Mouse (Mus musculus): Measurements from ENCODE around the gene Rdh11. TPM values are rescaled to one million over a fixed set of nuclear protein-coding genes. Genes with fewer than 3 reads are reported as not detected.
"Not testable (repeated sequence)": the region's sequence is repeated elsewhere in the genome, so short reads cannot be mapped to it uniquely, and the experiment has no call there.

Gene Rdh11
- 1 to 10 TPM; 2.0 to 2.6 TPM for total RNA-seq (2021)
- long read RNA-seq, experiment 1, partial matches to known transcripts: 1 of 2 reads
- long read RNA-seq, experiment 1, other reads (novel, unspliced or antisense): 0 of 2 reads
- long read RNA-seq, experiment 2, partial matches to known transcripts: 0 of 1 reads
- long read RNA-seq, experiment 2, other reads (novel, unspliced or antisense): 0 of 1 reads

DNA sequence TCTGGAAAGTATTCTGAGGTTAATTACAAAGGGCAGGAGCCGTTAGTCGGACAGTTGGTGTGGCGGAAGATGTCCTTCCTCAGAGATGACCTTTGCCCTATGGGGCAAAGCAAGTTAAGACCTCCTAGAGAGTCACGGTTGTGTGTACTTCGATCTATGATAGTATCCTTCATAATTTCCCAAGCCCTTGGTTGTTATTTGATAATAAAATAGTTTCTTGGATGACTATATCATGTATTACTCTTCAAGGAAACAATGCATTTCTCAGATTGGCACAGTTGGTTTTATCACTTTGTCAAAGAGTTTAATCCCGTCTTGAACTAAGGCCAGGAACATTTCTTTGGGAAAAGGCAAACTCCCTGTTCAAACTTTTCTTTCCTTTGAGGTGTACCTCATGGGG, at the start of gene Rdh11:
TSS of gene Rdh11 (minus strand) at position 101 of the 400 bp plus-strand sequence.
- H3K27ac ChIP-seq: peak within 1 kb of the TSS; percentile 62
- no peak for DNase-seq
- intact Hi-C loops (cut with DNase I): loop anchor here (5.0 kb wide), 1 partner anchor 70 kb away; no protein-coding TSS in a partner anchor

DNA sequence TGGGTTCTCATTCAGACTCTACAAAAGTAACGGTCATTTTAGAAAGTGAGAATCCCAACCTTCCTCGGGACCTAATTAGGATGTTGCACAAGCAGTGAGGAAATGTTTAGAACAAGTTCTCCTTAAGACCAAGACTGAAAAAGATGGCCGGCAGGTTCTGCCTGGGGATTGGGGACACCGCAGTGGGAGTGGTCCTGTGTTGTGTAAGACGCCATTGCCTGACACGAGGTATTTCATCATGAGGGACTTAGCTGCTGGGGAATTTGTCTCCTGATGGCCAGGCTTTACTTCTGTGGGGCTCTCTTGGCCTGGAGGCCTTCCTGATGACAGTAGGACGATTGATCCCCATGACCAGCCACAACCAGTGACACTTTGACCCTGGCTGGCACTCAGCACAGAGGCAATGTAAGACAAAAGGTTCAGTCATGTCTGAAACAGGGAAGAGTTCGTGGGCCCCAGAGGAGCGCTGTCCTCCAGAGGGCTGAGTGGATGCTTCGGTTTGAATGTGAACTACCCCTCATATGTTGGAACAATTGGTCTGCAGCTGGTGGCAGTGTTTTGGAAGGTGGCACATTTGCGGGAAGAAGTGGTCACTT, 43.5 kb upstream of the Rdh11 start:
- no peak overlapping the region for H3K27ac ChIP-seq
- no peak overlapping the region for H3K4me3 ChIP-seq
- TF ChIP-seq CTCF (IDR thresholded peaks at IDR 0.05): no peak
- intact Hi-C loops (cut with DNase I): no loop called here
- DNase-seq: no peak

More for the DNA sequence above, at the start of gene Rdh11:
- TF ChIP-seq CTCF (IDR thresholded peaks at IDR 0.05): no peak
- H3K4me3 ChIP-seq: peak within 1 kb of the TSS; percentile 80

GRCm38 (mm10) chr12:79217511-79217910, 25.4 kb upstream of the Rdh11 start:
- intact Hi-C loops (cut with DNase I): no loop called here
- DNase-seq: no peak
- no peak overlapping the region for H3K4me3 ChIP-seq
- no peak overlapping the region for H3K27ac ChIP-seq
- no peak for TF ChIP-seq CTCF (IDR thresholded peaks at IDR 0.05)

DNA sequence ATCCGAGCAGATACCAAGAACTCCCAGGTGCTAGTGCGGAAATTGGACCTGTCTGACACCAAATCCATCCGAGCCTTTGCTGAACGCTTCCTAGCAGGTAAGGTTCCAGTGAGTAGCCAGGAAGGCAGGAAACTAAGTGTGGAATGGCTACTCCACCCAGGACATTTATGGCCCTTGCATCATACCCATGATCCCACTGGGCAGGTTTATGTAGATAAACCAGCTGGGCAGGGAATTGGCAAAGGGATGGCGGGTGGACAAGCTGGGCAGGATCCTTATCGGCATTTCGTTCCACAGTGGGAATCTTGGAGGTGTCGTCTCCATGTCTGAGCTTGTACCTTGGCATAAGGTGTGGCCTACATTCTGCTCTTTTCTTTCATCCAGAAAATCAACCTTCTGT, 19.4 kb upstream of the Rdh11 start:
- Histone ChIP-seq H3K4me3 (no peak overlapping the region), H3K27ac (no peak overlapping the region)
- intact Hi-C loops (cut with DNase I): no loop called here
- no peak for DNase-seq
- TF ChIP-seq CTCF (IDR thresholded peaks at IDR 0.05): no peak

GRCm38 (mm10) chr12:79208703-79209464, 16.8 kb upstream of the Rdh11 start, which contains the start of gene Rdh12:
TSS of gene Rdh12 (plus strand) at chr12:79208914.
- TF ChIP-seq CTCF (IDR thresholded peaks at IDR 0.05): no peak
- DNase-seq: peak; percentile 29
- intact Hi-C loops (cut with DNase I): no loop called here
- no peak within 1 kb of the TSS for H3K27ac ChIP-seq
- peak within 1 kb of the TSS; percentile 71 for H3K4me3 ChIP-seq

DNA sequence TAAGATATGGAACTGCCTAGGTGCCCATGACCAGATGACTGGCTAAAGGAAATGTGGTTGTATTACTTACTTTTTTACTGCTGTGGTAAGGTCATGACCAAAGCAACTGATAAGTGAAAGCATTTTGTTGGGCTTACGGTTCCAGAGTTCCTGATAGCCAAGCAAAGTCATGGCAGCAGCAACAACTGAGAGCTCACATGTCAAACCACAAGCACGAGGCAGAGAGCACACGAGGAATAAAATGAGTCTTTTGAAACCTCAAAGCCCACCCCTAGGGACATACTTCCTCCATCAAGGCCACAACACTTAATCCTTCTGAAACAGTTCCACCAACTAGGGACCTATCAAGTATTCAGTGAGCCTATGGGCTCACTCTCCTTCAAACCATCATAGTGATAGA, 9.8 kb upstream of the Rdh11 start:
- DNase-seq: no peak
- Histone ChIP-seq H3K27ac (no peak overlapping the region), H3K4me3 (no peak overlapping the region)
- intact Hi-C loops (cut with DNase I): no loop called here
- TF ChIP-seq CTCF (IDR thresholded peaks at IDR 0.05): no peak

DNA sequence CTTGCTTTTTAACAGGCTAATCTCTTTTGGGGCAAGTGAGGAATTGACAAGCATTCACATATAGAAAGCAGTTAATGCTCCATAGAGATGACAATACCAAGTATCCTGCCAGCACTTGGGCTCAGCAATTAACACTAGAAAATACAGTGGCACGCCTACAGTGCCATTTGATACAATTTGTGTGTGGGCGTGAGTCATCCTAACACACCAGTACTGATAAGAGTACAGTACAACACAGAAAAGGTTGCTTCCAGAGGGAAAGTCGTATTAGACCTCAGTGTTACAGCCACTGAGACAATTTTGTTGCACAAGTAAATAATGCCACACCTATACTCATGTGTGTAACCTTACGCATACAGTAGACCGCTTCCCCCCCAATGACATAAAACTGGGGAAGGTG, 5.0 kb upstream of the Rdh11 start:
- Histone ChIP-seq H3K27ac (no peak overlapping the region), H3K4me3 (no peak overlapping the region)
- DNase-seq: no peak
- TF ChIP-seq CTCF (IDR thresholded peaks at IDR 0.05): no peak
- intact Hi-C loops (cut with DNase I): no loop called here

- intact Hi-C loops (cut with DNase I): loop anchor here (5.0 kb wide), 1 partner anchor 69 kb away; no protein-coding TSS in a partner anchor
- Histone ChIP-seq H3K4me3 (no peak overlapping the region), H3K27ac (no peak overlapping the region)
- peak; percentile 81 for TF ChIP-seq CTCF (IDR thresholded peaks at IDR 0.05)
- DNase-seq: peak; percentile 71
Observed at GRCm38 (mm10) chr12:79193441-79193840, 1.3 kb upstream of the Rdh11 start.

DNA sequence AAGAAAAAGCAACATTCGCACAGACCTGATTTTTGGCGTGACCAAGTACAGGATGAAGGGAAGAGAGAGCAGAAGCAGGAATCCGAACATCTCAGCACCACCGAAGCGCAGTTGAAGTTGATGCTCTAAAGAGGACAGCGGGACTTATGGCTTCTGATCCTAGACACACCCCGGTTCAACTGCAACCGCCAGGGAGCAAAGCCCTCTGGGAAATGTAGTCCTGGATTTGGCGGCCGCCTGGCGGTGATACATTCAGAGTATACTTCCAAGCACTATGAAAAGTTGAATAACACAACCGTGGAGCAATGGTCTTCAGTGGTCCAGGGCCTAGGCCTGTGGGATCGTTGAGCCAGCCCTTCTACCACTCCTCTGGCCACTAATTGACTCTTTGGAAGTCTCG, 392 bp downstream of the Rdh11 start:
- intact Hi-C loops (cut with DNase I): loop anchor here (5.0 kb wide), 1 partner anchor 71 kb away; no protein-coding TSS in a partner anchor
- TF ChIP-seq CTCF (IDR thresholded peaks at IDR 0.05): peak; percentile 68
- Histone ChIP-seq H3K27ac (peak overlapping the region; percentile 62), H3K4me3 (peak overlapping the region; percentile 80)
- DNase-seq: peak; percentile 81

DNA sequence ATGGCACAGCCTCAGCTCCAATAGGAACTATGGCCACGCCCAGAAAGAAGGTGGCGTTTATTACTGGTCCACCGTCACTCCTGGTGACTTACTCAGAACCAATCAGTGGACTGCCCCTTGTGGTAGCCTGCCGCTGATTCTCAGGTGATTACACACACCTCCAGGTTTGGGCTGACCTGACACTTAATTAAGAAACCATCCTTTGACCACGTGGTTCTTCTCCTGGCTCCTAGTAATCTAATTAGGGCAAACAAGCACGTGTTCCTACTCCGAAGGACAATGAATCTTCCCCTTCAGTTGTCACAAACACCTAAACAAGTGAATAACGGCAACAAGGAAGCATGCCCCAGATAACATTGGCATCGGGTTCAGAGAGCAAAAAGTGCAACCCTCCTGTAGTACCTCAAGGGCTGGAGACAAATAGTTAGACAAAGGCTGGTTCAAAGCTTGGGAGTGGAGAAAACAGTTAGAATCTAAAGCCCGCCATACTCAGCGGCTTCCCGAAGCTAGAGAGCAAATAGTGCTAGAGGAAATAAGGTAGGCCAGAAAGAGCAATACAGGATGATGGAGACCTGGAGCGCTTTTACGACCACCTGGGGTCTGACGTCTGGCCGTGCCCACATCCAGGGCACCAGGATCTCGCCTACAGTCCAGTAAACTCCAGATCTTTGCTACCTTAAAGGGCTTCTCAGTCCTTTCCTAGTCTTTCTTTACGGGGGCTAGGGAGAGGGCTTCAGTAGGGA, 991 bp downstream of the Rdh11 start:
- peak; percentile 40 for DNase-seq
- peak overlapping the region; percentile 80 for H3K4me3 ChIP-seq
- peak overlapping the region; percentile 62 for H3K27ac ChIP-seq
- no peak for TF ChIP-seq CTCF (IDR thresholded peaks at IDR 0.05)
- intact Hi-C loops (cut with DNase I): loop anchor here (5.0 kb wide), 1 partner anchor 71 kb away; no protein-coding TSS in a partner anchor

- H3K4me3 ChIP-seq; DNase-seq; H3K27ac ChIP-seq; intact Hi-C loops (cut with DNase I): not testable (repeated sequence)
Observed at GRCm38 (mm10) chr12:79185160-79185559, 6.9 kb downstream of the Rdh11 start.

GRCm38 (mm10) chr12:79175998-79176397, 16.1 kb downstream of the Rdh11 start:
- intact Hi-C loops (cut with DNase I): loop anchor here (10.0 kb wide), 1 partner anchor 1469 kb away; the partner anchor contains the start of genes Erh and Slc39a9
- no peak overlapping the region for H3K4me3 ChIP-seq
- TF ChIP-seq CTCF (IDR thresholded peaks at IDR 0.05): no peak
- no peak for DNase-seq
- no peak overlapping the region for H3K27ac ChIP-seq

Data from gastrocnemius, adult 2 months (tissue).